Mouse (Mus musculus) adrenal gland (tissue): ENCODE measurements around the gene Tmem139.

ENCODE experiments used
- intact Hi-C: fragments of 180-260 bp; cut with DNase I; formaldehyde crosslinking; loops from one replicate; pipeline ENCODE4 v1.15.1; 2025

The Tmem139 gene

GRCm38 (mm10) chr6:42270817-42271216, 9.0 kb downstream of the Tmem139 start:
- intact Hi-C loops, result no loop called here

DNA sequence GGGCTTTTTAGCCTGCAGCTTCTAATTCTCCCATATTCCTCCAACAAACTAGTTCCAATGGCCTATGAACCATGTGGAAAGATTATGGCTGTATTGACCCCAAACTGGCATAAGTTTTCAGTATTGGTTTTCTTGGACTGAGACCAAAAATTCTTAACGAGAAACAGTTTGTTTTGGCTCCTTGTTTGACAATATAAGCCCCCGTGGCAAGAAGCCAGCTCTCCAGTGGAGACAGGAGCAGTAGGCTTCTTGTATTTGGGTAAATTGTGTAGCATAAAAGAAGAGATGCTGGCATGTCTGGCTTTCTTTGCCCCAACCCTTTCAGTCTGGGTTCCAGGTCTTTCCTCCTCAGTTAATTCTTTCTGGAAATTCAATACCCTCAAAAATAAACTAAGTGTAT, 14.4 kb downstream of the Tmem139 start:
- intact Hi-C loops, result no loop called here

DNA sequence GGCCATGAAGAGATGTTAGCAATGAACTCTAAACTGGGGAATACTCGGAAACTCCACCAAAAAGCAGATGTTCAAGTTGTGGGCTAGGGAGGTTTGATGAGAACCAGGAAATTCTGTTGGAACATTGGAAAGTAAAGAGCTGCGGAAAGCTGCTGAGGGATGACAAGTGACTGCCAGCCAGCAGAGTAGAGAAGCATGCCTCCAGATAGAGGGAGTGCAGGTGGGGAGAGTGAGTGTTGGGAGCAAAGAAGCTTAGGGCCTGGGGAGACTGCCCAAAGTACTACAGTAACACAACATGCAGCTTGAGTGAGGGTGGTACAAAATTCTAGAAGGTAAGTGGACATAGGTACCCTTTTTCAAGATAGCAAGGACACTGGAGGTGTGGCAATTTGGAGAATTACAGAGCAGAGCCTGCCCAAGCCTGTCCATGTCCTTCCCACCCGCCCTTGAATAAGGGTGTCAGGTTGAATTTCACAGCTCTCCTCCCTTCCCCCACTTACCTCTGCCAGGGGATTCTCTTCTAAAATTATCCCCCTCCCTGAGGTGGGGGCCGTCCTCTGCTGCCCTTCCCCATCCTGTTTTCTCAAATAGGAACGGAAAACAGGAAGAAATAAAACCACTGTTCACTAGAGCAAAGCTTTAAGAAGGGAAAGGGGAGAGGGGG, 21.2 kb downstream of the Tmem139 start:
- intact Hi-C loops, result no loop called here

GRCm38 (mm10) chr6:42286448-42286847, 24.7 kb downstream of the Tmem139 start, which contains the start of gene Clcn1:
Gene Clcn1, plus strand, starts transcription at chr6:42286685.
- intact Hi-C loops, result no loop called here

DNA sequence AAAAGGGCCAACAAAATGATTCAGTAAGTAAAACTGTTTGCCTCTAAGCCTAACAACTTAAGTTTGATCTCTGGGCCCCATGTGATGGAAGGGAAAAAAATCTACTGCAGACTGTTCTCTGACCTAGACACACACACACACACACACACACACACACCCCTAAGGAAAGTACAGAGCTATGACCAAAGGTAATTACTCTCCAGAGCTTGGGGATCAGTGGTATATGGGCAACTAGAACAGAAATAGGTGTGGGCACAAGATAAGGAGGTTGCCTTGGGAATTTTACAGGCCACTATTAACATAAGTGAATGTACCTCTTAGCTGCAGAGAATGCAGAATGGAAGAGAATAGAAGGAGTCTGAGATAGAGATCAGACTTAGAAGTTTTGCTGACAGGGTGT, 25.8 kb downstream of the Tmem139 start:
- intact Hi-C loops, result no loop called here

DNA sequence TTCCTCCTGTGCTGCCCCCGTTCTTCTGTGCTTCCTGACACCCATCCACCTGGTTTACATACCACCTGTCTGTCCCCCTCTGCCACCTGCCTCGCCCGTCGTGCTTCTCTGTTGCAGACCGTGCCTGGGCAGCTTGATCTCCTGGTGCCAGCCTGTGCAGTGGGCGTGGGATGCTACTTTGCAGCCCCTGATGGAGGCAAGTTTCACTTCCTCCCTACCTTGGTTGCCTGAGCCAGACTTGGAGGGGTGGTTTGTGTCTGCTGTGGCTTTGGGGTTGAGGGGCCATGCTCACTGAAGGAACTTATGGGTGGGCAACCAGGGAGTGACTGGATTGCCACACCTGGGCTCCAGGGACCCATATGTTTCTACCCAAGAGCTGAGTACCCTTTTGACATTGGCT, 31.6 kb downstream of the Tmem139 start:
- intact Hi-C loops, result no loop called here

GRCm38 (mm10) chr6:42295549-42296094, 33.9 kb downstream of the Tmem139 start:
- intact Hi-C loops, result no loop called here

GRCm38 (mm10) chr6:42299362-42299761, 37.6 kb downstream of the Tmem139 start:
- intact Hi-C loops, result no loop called here

- intact Hi-C loops, result no loop called here
Observed at GRCm38 (mm10) chr6:42309816-42310378, 48.1 kb downstream of the Tmem139 start.

GRCm38 (mm10) chr6:42310427-42311053, 48.8 kb downstream of the Tmem139 start:
- intact Hi-C loops, result no loop called here
